In genomic region chr2:30952457-30952823, GRCm38 (mm10) we compare ENCODE assay signal across 8 mouse cellular contexts. TPM values are rescaled to one million over a fixed set of nuclear protein-coding genes. Genes with fewer than 3 reads are reported as not detected.
A peak's percentile ranks its signal among the peaks of the same experiment; 100 is the strongest.
DNase-seq lines count a peak whose midpoint lies in the region; ATAC-seq and TF ChIP-seq lines count a peak whose summit lies in the region.

No protein-coding gene starts in this region.

- no peaks in the 10 kb centered on the region; the same call in 1 of the 2 replicates for H3K9me3 ChIP-seq in heart, embryonic 13.5 days
- no peaks in the 10 kb centered on the region for H3K9me3 ChIP-seq in ES-E14 (ENCODE audit: control insufficient read depth, insufficient read depth, low read depth, low read length)
- H3K9me3 ChIP-seq in forebrain, postnatal 0 days (ENCODE audit: low read length), result no peaks in the 10 kb centered on the region

- intact Hi-C loops in heart, postnatal 14 days (cut with DNase I), result no loop called here

- peaks cover 41% of the 10 kb centered on the region for H3K79me2 ChIP-seq in macrophage (ENCODE audit: inconsistent target)

- in situ Hi-C loops in ES-E14 (cut with MboI; ENCODE audit: low sequenced_read_pairs in 2 of 2, unreplicated experiment in 2 of 2), result no loop called here

- peak overlapping the region; percentile 93 for H3K4me3 ChIP-seq in heart, embryonic 13.5 days
- H3K4me3 ChIP-seq in ES-E14 (ENCODE audit: insufficient read depth in 1 of 2, low read depth in 1 of 2, low read length in 2 of 2, poor library complexity in 1 of 2, severe bottlenecking in 1 of 2), result peak overlapping the region in 1 of 2 experiments; percentile 63; a peak in 1 of 4 replicates
- peak overlapping the region; percentile 86 for H3K4me3 ChIP-seq in forebrain, postnatal 0 days (ENCODE audit: low read depth, low read length)
- no peak overlapping the region for H3K4me3 ChIP-seq in macrophage (ENCODE audit: inconsistent target)

- TF ChIP-seq CTCF in forebrain, postnatal 0 days (IDR thresholded peaks at IDR 0.05; ENCODE audit: low read depth), result no peak

- H3K27ac ChIP-seq in heart, embryonic 13.5 days (replicated peaks), result peak overlapping the region; percentile 77
- H3K27ac ChIP-seq in ES-E14 (ENCODE audit: insufficient read depth, low read depth, low read length, poor library complexity, severe bottlenecking) (0 out of 2 replicates have a peak overlapping the region, but pooled peaks have one; percentile 6), macrophage (0 out of 2 replicates have a peak overlapping the region, but pooled peaks have one; percentile 13)
- peak overlapping the region; percentile 84 for H3K27ac ChIP-seq in forebrain, postnatal 0 days (ENCODE audit: low read depth, low read length)

- WGBS in heart, embryonic 13.5 days, result 25% methylated on average over 5 of the region's 5 CpGs
- 29% methylated on average over 5 of the region's 5 CpGs for WGBS in forebrain, postnatal 0 days
- WGBS in macrophage (ENCODE audit: missing documents), result 43% methylated on average over 5 of the region's 5 CpGs

- H3K36me3 ChIP-seq in heart, embryonic 13.5 days, result peaks cover 26% of the 10 kb centered on the region
- peaks cover 22% of the 10 kb centered on the region for H3K36me3 ChIP-seq in ES-E14 (ENCODE audit: control insufficient read depth, insufficient read depth, low read length, poor library complexity, severe bottlenecking)
- peaks cover 22% of the 10 kb centered on the region for H3K36me3 ChIP-seq in forebrain, postnatal 0 days (ENCODE audit: insufficient read depth)
- peaks cover 17% of the 10 kb centered on the region for H3K36me3 ChIP-seq in macrophage (ENCODE audit: inconsistent target)

- no peak for ATAC-seq in heart, embryonic 13.5 days (ENCODE audit: extremely low read depth, insufficient number of reproducible peaks, low FRiP score, low TSS enrichment)
- no peak for ATAC-seq in forebrain, postnatal 0 days

- peaks cover 31% of the 10 kb centered on the region for H3K4me1 ChIP-seq in heart, embryonic 13.5 days
- H3K4me1 ChIP-seq in ES-E14 (ENCODE audit: control insufficient read depth in 2 of 2, insufficient read depth in 2 of 2, low read length in 2 of 2, poor library complexity in 1 of 2), result peaks cover 0 to 12% of the 10 kb centered on the region in 2 experiments; a peak in 1 of 4 replicates
- H3K4me1 ChIP-seq in forebrain, postnatal 0 days (ENCODE audit: insufficient read depth), result peaks cover 14% of the 10 kb centered on the region

- no peak for DNase-seq in heart, postnatal 14 days
- no peak for DNase-seq in ES-E14 (ENCODE audit: low read depth, low spot score)
- DNase-seq in forebrain, postnatal 0 days, result no peak
- DNase-seq in urinary bladder, postnatal 14 days (ENCODE audit: low spot score), result no peak
- DNase-seq in cerebellum, postnatal 25 days, result no peak
- no peak for DNase-seq in thymus, postnatal 4 days

- H3K4me2 ChIP-seq in heart, embryonic 13.5 days, result peak overlapping the region; percentile 92
- peak overlapping the region; percentile 74 for H3K4me2 ChIP-seq in forebrain, postnatal 0 days (ENCODE audit: low read depth)

- H3K9ac ChIP-seq in heart, embryonic 13.5 days, result peak overlapping the region; percentile 96; the same call in 1 of the 2 replicates
- no peak overlapping the region; the same call in 1 of the 2 replicates for H3K9ac ChIP-seq in ES-E14 (ENCODE audit: insufficient read depth, low read depth, low read length, poor library complexity, severe bottlenecking)
- peak overlapping the region; percentile 83; the same call in 1 of the 2 replicates for H3K9ac ChIP-seq in forebrain, postnatal 0 days

- H3K27me3 ChIP-seq in heart, embryonic 13.5 days (replicated peaks), result peaks cover 8% of the 10 kb centered on the region; the same call in 1 of the 2 replicates
- H3K27me3 ChIP-seq in forebrain, postnatal 0 days (ENCODE audit: insufficient read depth, low read length), result no peaks in the 10 kb centered on the region

TF ChIP-seq in ES-E14, 5 proteins besides CTCF, POLR2A, EP300 and RAD21:
- TF ChIP-seq ZNF384 (IDR thresholded peaks at IDR 0.05; ENCODE audit: low read depth, low read length) (no peak), HCFC1 (IDR thresholded peaks at IDR 0.05; ENCODE audit: borderline replicate concordance, insufficient read depth, low read length) (no peak), ZC3H11A (IDR thresholded peaks at IDR 0.05; ENCODE audit: borderline replicate concordance, low read depth, low read length) (no peak), CHD2 (IDR thresholded peaks at IDR 0.05; ENCODE audit: low read depth, low read length) (no peak), MAFK (IDR thresholded peaks at IDR 0.05; ENCODE audit: insufficient read depth, low read depth, low read length) (no peak)

RNA-seq across cellular contexts. Expression of gene Tor1b, which starts 0.3 kb away (rescaled TPM):
- polyA plus RNA-seq in heart, embryonic 13.5 days (2015; fragmentation: Nextera tagmentation; extraction: Ambion mirVana), result 23.3 and 24.3 TPM in 2 replicates
- total RNA-seq in heart, postnatal 14 days (2021), result 10 to 100 TPM; 25.0 to 26.1 TPM
- 67.8 and 73.5 TPM in 2 replicates for total RNA-seq in ES-E14 (2012; rRNA removed)
- total RNA-seq in forebrain, postnatal 0 days (2014; rRNA removed), result 30.4 and 40.0 TPM in 2 replicates
- polyA plus RNA-seq in forebrain, postnatal 0 days (2015; fragmentation: Nextera tagmentation; extraction: Ambion mirVana), result 14.5 and 16.9 TPM in 2 replicates
- total RNA-seq in macrophage (2018; cell fraction: chromatin; rRNA removed), result 10 to 100 TPM; 15.1 to 39.8 (median 28.1) TPM
- total RNA-seq in macrophage (2018; cell fraction: cytosol; rRNA removed), result 10 to 100 TPM; 15.7 to 34.4 (median 24.2) TPM
- 10 to 100 TPM; 24.7 to 60.3 (median 38.2) TPM for total RNA-seq in macrophage (2018; cell fraction: nucleus; rRNA removed)
- 10.8 to 29.9 TPM (median 25.4 TPM) in 3 replicates for polyA plus RNA-seq in macrophage (2018)

RNA-seq across cellular contexts. Expression of gene Tor1a, which starts 15.3 kb away (rescaled TPM):
- 54.9 and 55.1 TPM in 2 replicates for polyA plus RNA-seq in heart, embryonic 13.5 days (2015; fragmentation: Nextera tagmentation; extraction: Ambion mirVana)
- total RNA-seq in heart, postnatal 14 days (2021), result 10 to 100 TPM; 13.5 to 13.9 TPM
- 73.6 and 93.0 TPM in 2 replicates for total RNA-seq in ES-E14 (2012; rRNA removed)
- 53.6 and 71.6 TPM in 2 replicates for total RNA-seq in forebrain, postnatal 0 days (2014; rRNA removed)
- polyA plus RNA-seq in forebrain, postnatal 0 days (2015; fragmentation: Nextera tagmentation; extraction: Ambion mirVana), result 97.3 and 105 TPM in 2 replicates
- total RNA-seq in macrophage (2018; cell fraction: chromatin; rRNA removed), result 10 to 100 TPM; 21.9 to 72.0 (median 42.5) TPM
- 10 to 100 TPM; 23.3 to 54.9 (median 39.8) TPM for total RNA-seq in macrophage (2018; cell fraction: cytosol; rRNA removed)
- total RNA-seq in macrophage (2018; cell fraction: nucleus; rRNA removed), result 10 to 100 TPM; 21.4 to 66.4 (median 40.2) TPM
- 34.9 to 50.0 TPM (median 42.9 TPM) in 3 replicates for polyA plus RNA-seq in macrophage (2018)

RNA-seq across cellular contexts. Expression of gene Ptges, which starts 22.8 kb away (rescaled TPM):
- 2.3 and 5.0 TPM in 2 replicates for polyA plus RNA-seq in heart, embryonic 13.5 days (2015; fragmentation: Nextera tagmentation; extraction: Ambion mirVana)
- total RNA-seq in heart, postnatal 14 days (2021), result 1 to 10 TPM; 1.9 to 3.2 TPM
- 25.5 and 30.3 TPM in 2 replicates for total RNA-seq in ES-E14 (2012; rRNA removed)
- 4.2 and 6.3 TPM in 2 replicates for total RNA-seq in forebrain, postnatal 0 days (2014; rRNA removed)
- 4.8 TPM in 2 replicates for polyA plus RNA-seq in forebrain, postnatal 0 days (2015; fragmentation: Nextera tagmentation; extraction: Ambion mirVana)
- total RNA-seq in macrophage (2018; cell fraction: chromatin; rRNA removed), result 10 to 100 TPM in 10 of 26 experiments, 1 to 10 TPM in 16; 2.3 to 35.4 (median 8.3) TPM
- 10 to 100 TPM in 12 of 26 experiments, 1 to 10 TPM in 4, under 1 TPM in 10; 0.28 to 26.3 (median 7.3) TPM for total RNA-seq in macrophage (2018; cell fraction: cytosol; rRNA removed)
- 10 to 100 TPM in 13 of 26 experiments, 1 to 10 TPM in 13; 1.6 to 58.0 (median 10.4) TPM for total RNA-seq in macrophage (2018; cell fraction: nucleus; rRNA removed)
- 0.59 to 0.80 TPM (median 0.68 TPM) in 3 replicates for polyA plus RNA-seq in macrophage (2018)

RNA-seq across cellular contexts. Expression of gene BC005624, which starts 29.6 kb away (rescaled TPM):
- polyA plus RNA-seq in heart, embryonic 13.5 days (2015; fragmentation: Nextera tagmentation; extraction: Ambion mirVana), result 32.8 and 36.9 TPM in 2 replicates
- 10 to 100 TPM; 18.4 to 18.7 TPM for total RNA-seq in heart, postnatal 14 days (2021)
- 36.6 and 48.8 TPM in 2 replicates for total RNA-seq in ES-E14 (2012; rRNA removed)
- total RNA-seq in forebrain, postnatal 0 days (2014; rRNA removed), result 43.3 and 47.1 TPM in 2 replicates
- polyA plus RNA-seq in forebrain, postnatal 0 days (2015; fragmentation: Nextera tagmentation; extraction: Ambion mirVana), result 76.1 and 84.6 TPM in 2 replicates
- total RNA-seq in macrophage (2018; cell fraction: chromatin; rRNA removed), result 100 to 1,000 TPM in 13 of 26 experiments, 10 to 100 TPM in 13; 50.0 to 129 (median 100.0) TPM
- 10 to 100 TPM; 39.3 to 60.5 (median 47.8) TPM for total RNA-seq in macrophage (2018; cell fraction: cytosol; rRNA removed)
- total RNA-seq in macrophage (2018; cell fraction: nucleus; rRNA removed), result 10 to 100 TPM; 41.7 to 86.9 (median 58.1) TPM
- 50.3 to 111 TPM (median 71.9 TPM) in 3 replicates for polyA plus RNA-seq in macrophage (2018)

RNA-seq across cellular contexts. Expression of gene Usp20, which starts 29.6 kb away (rescaled TPM):
- 33.0 and 39.3 TPM in 2 replicates for polyA plus RNA-seq in heart, embryonic 13.5 days (2015; fragmentation: Nextera tagmentation; extraction: Ambion mirVana)
- total RNA-seq in heart, postnatal 14 days (2021), result 10 to 100 TPM; 55.6 to 56.6 TPM
- total RNA-seq in ES-E14 (2012; rRNA removed), result 8.5 and 12.8 TPM in 2 replicates
- total RNA-seq in forebrain, postnatal 0 days (2014; rRNA removed), result 37.9 and 38.1 TPM in 2 replicates
- 23.7 and 31.9 TPM in 2 replicates for polyA plus RNA-seq in forebrain, postnatal 0 days (2015; fragmentation: Nextera tagmentation; extraction: Ambion mirVana)
- 10 to 100 TPM in 19 of 26 experiments, 1 to 10 TPM in 7; 3.5 to 47.7 (median 21.2) TPM for total RNA-seq in macrophage (2018; cell fraction: chromatin; rRNA removed)
- total RNA-seq in macrophage (2018; cell fraction: cytosol; rRNA removed), result 1 to 10 TPM; 2.4 to 6.9 (median 4.7) TPM
- 10 to 100 TPM in 13 of 26 experiments, 1 to 10 TPM in 13; 2.6 to 22.3 (median 10.0) TPM for total RNA-seq in macrophage (2018; cell fraction: nucleus; rRNA removed)
- 2.9 to 4.6 TPM (median 3.1 TPM) in 3 replicates for polyA plus RNA-seq in macrophage (2018)

Comparison
In these comparisons a context has a peak if more than half of its experiments do, and no peak if none do; other contexts are left out.
1. H3K27ac ChIP-seq: peak in every context shown above with its lines; median percentile 84 in forebrain, postnatal 0 days; 77 in heart, embryonic 13.5 days; 13 in macrophage; 6 in ES-E14.